Mouse (Mus musculus) layer of hippocampus, postnatal 14 days (tissue): ENCODE measurements at regions not wholly inside any gene's neighbourhood (a gene's known extent, or its start where the extent isn't known, plus 50 kb on each side); places are given as distances from the start of the nearest gene placed in this dataset.

Source experiments
- DNase-seq, 2 experiments: peaks; one replicate each; pipeline ENCODE4 v3.0.0; 2021 to 2022; ENCODE audit warnings: low spot score in 2 of 2, mixed read lengths in 1 of 2

DNA sequence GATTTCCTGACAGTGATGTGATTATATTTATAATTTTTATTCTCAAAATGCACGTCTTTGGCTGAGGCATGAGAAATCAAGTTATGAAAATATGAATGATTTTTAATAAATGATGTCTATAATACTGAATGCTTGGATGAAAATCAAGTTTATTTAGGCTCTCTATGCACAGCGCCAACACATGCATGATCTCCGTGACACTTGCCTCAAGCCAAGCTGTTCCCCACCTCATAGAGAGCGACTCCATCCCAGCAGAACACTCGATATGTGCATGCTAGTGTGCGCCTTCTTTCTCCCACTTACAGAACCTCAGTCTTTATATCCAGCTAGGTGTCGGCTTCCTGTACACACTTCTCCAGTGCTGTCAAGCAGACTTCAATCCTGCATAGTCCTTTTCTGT, 139.8 kb upstream of the Gm9833 start:
- DNase-seq = no peak

- no peak for DNase-seq
These were observed 130.0 kb upstream of the Gm9833 start for GRCm38 (mm10) chr3:9957870-9958269.

- DNase-seq = peak in 1 of 2 experiments; percentile 60
These were observed 127.9 kb upstream of the Gm9833 start for GRCm38 (mm10) chr3:9959716-9960661.

DNA sequence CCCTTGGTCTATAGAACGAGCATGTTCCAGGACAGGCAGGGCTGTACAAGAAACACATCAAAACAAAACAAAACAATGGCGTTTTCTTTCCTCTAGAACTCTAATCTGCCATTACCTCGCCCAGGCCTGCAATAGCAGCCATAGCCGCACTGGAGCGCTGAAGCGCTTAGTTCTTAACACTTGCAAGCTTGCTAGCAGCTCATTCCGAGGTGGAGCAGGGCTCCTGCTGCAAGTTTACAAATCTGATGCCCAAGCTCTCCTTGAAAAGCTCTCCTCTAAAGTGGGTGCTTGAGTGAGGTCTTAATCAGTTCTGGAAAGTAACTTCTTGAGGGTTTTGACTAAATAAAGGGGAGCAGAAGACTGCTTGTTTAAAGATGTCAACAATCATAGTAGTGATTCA, 127.2 kb upstream of the Gm9833 start:
- peak; percentile 38 to 65 for DNase-seq
